Mouse (Mus musculus): ENCODE measurements at regions not wholly inside any gene's neighbourhood (a gene's known extent, or its start where the extent isn't known, plus 50 kb on each side); places are given as distances from the start of the nearest gene placed in this dataset.
A peak's percentile ranks its signal among the peaks of the same experiment; 100 is the strongest.

DNA sequence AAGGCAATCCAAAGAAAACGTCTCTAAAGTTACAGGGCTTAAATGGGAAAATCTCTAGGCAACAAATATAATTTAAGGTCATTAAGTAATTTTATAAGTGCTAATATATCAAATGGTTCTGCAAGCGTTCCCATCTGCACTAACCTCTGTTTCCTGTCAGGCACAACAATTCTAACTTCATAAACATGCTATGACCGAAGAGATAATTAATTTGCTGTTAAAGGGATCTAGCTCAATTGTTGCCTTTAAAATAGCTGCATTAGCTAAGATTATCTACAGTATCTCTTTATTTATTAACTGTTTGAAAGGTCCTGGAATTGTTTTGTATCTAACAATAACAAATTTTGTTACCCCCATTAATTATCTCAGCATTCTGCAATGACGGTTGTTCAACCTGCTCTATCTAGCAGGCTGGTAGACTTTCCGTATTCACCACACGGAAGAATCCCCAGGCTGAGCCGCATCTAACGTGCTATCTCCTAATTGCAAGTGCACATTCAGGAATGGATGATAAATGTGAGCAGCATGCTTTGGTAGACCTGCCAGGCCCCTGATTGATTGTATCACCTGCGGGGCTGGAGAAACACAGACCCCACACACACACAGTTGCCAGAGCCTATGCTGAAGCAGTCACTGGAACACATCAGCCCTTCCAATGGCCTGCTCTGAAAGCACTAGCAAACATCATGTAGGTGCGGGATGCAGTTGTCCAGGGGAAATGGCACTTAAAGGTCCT lies 274.4 kb downstream of the Nuak1 start:
- TF ChIP-seq CTCF (conservative IDR thresholded peaks at IDR 0.05), result no peak
- Histone ChIP-seq H3K4me3 (no peak overlapping the region), H3K27ac (no peak overlapping the region)
- no peak for DNase-seq (ENCODE audit: low spot score in 2 of 2)

DNA sequence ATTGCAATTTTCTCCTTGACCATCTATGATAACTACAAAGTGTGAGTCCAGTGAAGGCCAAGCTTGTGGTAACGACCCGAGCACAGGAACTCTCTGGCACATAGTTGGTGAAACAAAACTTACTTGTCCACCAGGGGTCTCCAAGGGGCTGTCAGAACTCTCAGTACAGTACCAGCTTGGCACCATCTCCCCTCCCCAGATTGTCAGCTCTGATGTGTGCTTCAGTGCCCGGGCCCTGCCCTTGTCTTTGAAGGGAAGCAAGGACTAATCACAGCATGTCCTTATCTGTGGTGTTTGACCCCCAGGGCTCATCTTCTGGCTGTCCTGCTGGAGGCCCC lies 273.9 kb downstream of the Nuak1 start:
- peak in 1 of 2 experiments; percentile 47 for DNase-seq (ENCODE audit: low spot score in 2 of 2)

DNA sequence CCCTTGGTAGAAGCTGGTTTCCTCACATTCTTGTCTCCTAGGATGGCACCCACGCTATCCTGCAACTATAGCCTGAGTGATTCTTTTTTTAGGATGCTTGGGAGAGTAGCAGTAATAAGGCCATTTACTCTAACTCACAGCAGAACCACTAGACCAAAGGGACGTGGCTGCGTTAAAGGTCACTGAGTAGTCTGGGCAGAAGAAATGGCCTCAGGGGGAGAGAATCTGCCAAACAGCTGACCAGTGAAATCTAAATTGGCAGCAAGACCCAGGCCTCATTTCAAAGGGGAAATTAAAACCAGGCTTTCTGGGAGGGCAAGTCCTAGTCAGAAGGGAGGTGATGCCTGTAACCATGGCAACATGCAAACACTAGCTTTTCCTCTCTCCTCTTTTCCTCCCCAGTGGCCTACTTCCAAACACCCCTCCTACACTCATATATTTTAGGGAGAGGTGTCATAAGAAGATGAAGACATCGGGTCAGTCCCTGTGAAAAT lies 267.5 kb downstream of the Nuak1 start:
- DNase-seq (ENCODE audit: low spot score in 2 of 2), result peak; percentile 31 to 35
- Histone ChIP-seq H3K27ac (peak overlapping the region; percentile 51; the same call in 1 of the 2 replicates), H3K4me3 (no peak overlapping the region)
- TF ChIP-seq CTCF (conservative IDR thresholded peaks at IDR 0.05), result no peak

More for the DNA sequence above, 273.9 kb downstream of the Nuak1 start:
- peak; percentile 69 for TF ChIP-seq CTCF (conservative IDR thresholded peaks at IDR 0.05)
- H3K27ac ChIP-seq, result no peak overlapping the region
- no peak overlapping the region for H3K4me3 ChIP-seq

DNA sequence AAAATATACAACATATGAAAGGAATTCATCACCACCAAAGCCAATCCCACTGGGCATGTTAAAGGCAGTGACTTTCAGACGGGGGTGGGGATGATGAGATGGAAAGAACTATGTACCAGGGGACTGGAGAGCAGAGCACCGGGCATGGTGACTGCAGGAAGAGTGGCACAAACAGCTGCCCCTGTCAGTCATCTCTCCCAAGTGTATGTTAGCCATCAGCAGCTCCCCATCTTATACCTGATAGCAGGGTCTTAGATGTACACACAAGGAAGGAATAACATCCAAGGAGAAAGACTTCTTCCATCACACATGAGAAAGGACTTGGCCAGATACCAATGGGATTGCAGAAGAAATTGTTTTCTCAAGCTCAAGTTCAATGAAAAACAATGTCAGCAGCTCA lies 257.2 kb downstream of the Nuak1 start:
- no peak for DNase-seq (ENCODE audit: low spot score in 2 of 2)
- Histone ChIP-seq H3K27ac (no peak overlapping the region), H3K4me3 (no peak overlapping the region)
- TF ChIP-seq CTCF (conservative IDR thresholded peaks at IDR 0.05), result no peak

DNA sequence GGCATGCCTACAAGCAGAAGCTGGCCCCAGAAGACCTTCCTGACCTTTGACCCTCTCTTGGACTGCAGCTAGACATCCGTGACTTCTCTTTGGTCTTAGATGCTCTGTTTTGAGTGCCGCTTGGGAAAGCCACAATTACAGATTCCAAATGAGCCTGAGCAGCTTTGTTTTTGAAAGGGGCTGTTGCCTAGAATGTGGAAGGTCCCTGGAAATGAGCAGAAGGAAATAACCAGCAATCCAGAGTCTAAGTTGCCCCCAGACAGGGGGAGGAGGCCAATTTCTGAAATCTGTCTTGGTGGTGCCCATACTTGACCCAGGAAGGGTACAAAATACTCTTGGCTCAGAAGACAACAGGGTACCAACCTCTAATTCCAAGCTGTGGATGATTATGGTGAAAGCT lies 253.9 kb downstream of the Nuak1 start:
- H3K4me3 ChIP-seq, result no peak overlapping the region
- DNase-seq (ENCODE audit: low spot score in 2 of 2), result no peak
- TF ChIP-seq CTCF (conservative IDR thresholded peaks at IDR 0.05), result no peak
- no peak overlapping the region for H3K27ac ChIP-seq

DNA sequence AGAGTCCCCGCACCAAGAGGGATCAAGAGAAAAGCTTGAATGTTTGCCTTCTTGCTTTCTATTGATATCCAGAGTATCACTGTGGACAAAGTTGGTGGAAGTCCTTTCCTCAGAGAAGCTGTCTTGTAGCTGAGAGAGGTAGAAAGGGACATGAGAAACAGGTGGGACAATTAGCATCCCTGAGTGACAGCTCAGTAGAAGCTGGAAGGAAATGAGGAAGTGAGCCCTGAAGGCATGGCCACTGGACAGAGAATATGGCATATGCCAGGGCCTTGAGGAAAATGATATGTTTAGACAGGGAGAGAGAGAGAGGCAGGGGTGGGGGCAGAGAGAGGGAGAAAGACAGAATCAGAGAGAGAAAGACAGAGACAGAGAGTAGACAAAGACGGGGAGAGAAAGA lies 241.4 kb downstream of the Nuak1 start:
- Histone ChIP-seq H3K27ac (no peak overlapping the region), H3K4me3 (no peak overlapping the region)
- no peak for DNase-seq (ENCODE audit: low spot score in 2 of 2)
- TF ChIP-seq CTCF (conservative IDR thresholded peaks at IDR 0.05), result no peak

DNA sequence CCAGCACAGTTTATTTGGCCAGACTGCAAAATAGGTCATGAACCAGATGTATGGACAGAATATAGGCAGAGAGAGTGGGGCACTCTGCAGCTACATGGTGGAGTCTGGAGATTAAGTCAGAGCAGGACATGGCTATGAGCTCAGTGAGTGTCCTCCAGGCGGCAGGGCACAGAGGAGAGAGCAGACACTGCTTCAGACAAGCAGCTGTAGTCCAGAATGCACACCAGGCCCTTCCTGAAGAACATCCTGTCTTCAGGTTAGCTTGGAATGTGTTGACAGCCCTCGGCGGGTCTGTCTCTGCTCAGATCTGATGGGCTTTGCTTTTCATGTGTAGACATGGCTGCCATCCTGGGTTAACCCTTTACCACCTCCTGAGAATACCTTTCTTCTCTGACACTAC lies 238.6 kb downstream of the Nuak1 start:
- TF ChIP-seq CTCF (conservative IDR thresholded peaks at IDR 0.05), result no peak
- no peak overlapping the region for H3K27ac ChIP-seq
- DNase-seq (ENCODE audit: low spot score in 2 of 2), result no peak
- no peak overlapping the region for H3K4me3 ChIP-seq

DNA sequence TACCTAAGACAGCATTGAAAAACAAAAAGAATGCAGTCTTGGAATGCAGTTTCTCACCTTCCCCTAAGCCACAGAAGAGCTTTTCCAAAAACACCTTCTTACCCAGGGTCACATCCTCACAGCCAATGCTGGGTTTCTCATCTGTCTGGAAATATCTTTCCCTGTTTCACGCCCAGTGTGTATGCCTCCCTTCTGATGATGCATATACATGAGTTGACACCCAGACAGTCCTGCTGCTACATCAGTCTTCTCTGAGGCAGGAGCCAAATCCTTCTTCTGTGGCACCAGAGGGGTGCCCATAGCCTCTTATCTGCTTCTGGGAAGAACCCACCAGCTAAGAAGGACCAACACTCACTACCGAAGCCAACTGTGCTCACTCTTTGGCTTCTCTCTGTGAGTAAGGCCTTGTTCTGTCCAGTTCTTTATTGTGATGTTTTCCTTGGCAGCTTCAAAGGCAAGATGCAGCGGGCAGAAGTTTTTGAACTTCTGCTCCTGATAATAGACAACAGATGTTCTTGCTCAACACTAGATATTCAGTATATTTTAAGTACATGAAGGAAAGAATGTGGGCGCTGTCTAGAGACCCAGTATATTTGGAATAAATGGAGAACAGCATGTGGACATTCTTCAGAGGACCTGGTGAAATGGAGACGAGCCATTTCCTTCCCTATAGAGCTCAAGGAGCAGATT lies 228.2 kb downstream of the Nuak1 start:
- no peak overlapping the region for H3K27ac ChIP-seq
- no peak for TF ChIP-seq CTCF (conservative IDR thresholded peaks at IDR 0.05)
- no peak overlapping the region for H3K4me3 ChIP-seq
- DNase-seq (ENCODE audit: low spot score in 2 of 2), result no peak

DNA sequence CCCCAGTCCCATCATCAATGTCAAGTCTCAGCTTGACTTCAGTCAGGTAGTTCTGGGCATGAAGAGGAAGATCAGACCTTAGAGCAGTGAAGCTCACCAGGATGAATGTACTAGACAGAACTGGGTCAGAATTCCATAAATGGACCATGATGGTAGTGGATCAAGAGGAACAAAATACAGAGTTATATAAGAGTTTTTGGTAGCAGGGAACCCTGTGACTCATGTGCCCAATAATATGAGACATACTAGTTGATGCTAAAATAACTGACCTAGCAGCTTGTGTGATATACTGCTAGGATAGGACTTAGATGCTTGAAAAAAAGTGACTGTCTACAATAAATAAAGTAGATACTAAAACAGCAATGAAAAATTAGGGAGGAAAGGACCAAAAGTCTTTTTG lies 225.6 kb downstream of the Nuak1 start:
- Histone ChIP-seq H3K27ac (no peak overlapping the region), H3K4me3 (no peak overlapping the region)
- TF ChIP-seq CTCF (conservative IDR thresholded peaks at IDR 0.05), result no peak
- no peak for DNase-seq (ENCODE audit: low spot score in 2 of 2)

DNA sequence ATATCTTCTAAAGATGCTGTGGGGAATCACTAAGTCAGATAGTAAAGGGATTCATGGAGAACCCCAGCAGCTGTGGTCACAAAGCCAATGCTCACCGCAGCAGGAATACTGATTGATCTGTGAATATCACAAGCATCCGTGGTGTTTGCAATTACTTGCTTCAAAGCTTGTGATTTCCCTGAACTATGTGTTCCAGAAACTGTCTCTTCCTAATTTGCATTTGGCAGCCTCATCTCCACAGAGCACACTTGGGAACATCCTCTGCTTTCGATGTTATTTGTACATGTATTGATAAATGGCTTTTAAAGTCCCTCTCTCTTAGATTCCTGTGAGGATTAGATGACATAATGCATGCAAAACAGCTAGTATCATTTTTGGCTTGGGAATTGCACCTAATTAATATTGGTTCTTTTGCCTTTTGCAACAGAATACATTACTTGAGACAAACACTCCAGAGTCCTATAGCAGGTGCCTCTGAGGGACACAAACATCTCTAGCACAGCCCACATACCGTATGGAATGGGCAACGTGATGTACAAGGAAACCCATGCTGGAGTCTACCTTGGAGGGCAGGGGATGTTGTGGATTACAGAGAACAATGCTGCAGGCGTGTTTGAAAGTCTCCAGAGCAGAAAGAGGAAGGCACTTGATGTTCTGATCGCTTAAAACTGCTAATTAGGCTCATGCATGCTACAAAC lies 211.0 kb downstream of the Nuak1 start:
- Histone ChIP-seq H3K4me3 (no peak overlapping the region), H3K27ac (peak overlapping the region; percentile 76)
- peak; percentile 33 to 60 for DNase-seq (ENCODE audit: low spot score in 2 of 2)
- no peak for TF ChIP-seq CTCF (conservative IDR thresholded peaks at IDR 0.05)

DNA sequence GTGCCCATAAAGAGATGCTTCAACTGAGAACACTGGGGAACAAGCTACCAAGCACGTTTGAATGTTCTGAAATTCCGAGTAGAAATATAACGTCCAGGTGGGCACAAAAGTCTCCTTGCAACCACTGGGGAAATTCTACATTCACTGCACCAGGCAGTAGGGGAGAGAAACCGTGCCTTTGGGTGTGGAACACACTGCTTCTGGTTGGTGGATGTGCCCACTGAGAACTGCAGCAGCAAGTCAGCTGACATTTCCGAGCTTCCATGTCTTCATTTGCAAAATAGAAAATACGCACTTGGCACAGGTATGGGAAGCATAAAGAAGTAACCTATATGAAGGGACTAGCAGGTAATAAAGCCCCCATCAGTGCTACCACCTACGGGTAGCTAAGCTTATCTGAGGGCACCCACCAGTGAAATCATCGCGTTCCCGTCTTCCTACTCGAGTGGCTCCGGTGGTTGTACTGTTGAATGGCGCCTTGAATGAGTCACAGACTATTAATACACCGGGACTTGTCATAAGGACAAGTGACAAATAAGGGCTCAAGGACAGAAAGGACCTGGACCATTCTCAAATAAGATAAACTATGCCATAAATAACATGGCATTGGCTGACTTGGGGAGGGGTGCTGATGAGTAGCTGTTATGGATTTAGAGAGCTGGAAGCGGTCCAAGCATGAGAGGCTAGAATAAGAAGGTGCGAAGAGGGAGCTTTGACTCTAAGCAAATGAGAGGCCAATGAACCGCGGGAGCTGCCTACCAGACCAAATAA lies 210.2 kb downstream of the Nuak1 start:
- TF ChIP-seq CTCF (conservative IDR thresholded peaks at IDR 0.05), result 0 out of 2 replicates have a peak, but pooled peaks have one; percentile 4
- H3K27ac ChIP-seq, result peak overlapping the region; percentile 76
- H3K4me3 ChIP-seq, result no peak overlapping the region; the same call in 1 of the 2 replicates
- DNase-seq (ENCODE audit: low spot score in 2 of 2), result peak in 1 of 2 experiments; percentile 18

DNA sequence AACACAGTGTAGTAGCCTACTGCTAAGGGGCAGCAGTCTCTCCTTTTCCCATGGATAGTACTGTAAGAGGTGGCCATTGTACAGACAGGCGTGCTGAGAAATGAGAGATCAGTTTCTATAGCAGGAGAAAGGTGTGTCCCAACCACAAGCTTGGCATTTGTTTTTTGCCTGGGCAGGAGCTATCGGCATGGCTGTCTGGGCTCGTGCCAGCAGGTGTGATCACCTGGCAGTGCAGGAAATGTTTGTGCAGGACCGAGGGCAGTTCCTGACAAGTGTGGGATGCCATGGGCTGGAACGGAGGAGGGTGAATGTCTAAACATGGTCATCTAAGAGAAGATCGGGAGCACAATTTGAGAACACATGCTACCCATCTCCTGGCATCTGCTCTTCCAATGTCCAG lies 205.4 kb downstream of the Nuak1 start:
- DNase-seq (ENCODE audit: low spot score in 2 of 2), result no peak
- no peak for TF ChIP-seq CTCF (conservative IDR thresholded peaks at IDR 0.05)
- Histone ChIP-seq H3K27ac (no peak overlapping the region), H3K4me3 (no peak overlapping the region)

DNA sequence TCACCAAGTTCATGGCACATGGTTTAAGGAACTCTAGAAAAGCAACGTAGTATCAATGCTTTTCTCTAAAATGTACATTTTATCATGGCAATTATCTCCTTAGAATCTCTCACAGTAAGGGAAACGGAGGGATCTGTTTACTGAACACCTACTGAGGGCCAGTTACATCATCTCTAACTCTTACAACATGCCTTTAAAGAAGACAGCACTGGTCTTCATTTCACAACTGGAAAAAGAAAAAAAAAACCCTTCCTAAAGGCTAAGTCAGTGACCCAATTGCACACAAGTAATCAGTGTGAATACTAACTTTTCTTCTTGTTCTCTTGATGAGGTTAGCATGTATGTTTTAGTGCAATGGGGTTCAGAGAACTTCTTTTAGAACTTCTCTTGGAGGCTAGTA lies 204.2 kb downstream of the Nuak1 start:
- no peak for DNase-seq (ENCODE audit: low spot score in 2 of 2)
- Histone ChIP-seq H3K4me3 (no peak overlapping the region), H3K27ac (no peak overlapping the region)
- no peak for TF ChIP-seq CTCF (conservative IDR thresholded peaks at IDR 0.05)

Measured in layer of hippocampus, adult 2 months (tissue).